Mouse (Mus musculus) monocyte, adult 5-6 weeks (primary cell): Measurements from ENCODE around the gene Rasgrf1. TPM values are rescaled to one million over a fixed set of nuclear protein-coding genes. Genes with fewer than 3 reads are reported as not detected.
"Not testable (repeated sequence)": the region's sequence is repeated elsewhere in the genome, so short reads cannot be mapped to it uniquely, and the experiment has no call there.

Experiments
- ATAC-seq: fragments of 153-309, 156-312 bp; replicated peaks from 2 replicates; pipeline ENCODE4 v1.8.0; 2017; ENCODE audit warnings: mild to moderate bottlenecking; ENCODE audit not compliant: low TSS enrichment, insufficient number of reproducible peaks, severe bottlenecking, poor library complexity, low FRiP score
- total RNA-seq: library from RNA; stranded (forward); fragments of 200-1000, 200-491, 200-594 nt; gene quantifications from 3 replicates; pipeline ENCODE4 v1.2.3, GENCODE M21; 2017

The Rasgrf1 gene
- total RNA-seq, 1 experiment from 2014 or later, result 0.29 TPM

GRCm38 (mm10) chr9:90056716-90057115 lies 147.0 kb downstream of the Rasgrf1 start:
- ATAC-seq, result no peak

GRCm38 (mm10) chr9:90059828-90060573 lies 150.3 kb downstream of the Rasgrf1 start:
- peak; percentile 60 for ATAC-seq

GRCm38 (mm10) chr9:90060574-90060875 lies 150.8 kb downstream of the Rasgrf1 start:
- ATAC-seq, result no peak

GRCm38 (mm10) chr9:90060932-90061331 lies 151.2 kb downstream of the Rasgrf1 start:
- ATAC-seq, result not testable (repeated sequence)

GRCm38 (mm10) chr9:90067341-90067740 lies 157.6 kb downstream of the Rasgrf1 start:
- no peak for ATAC-seq

- no peak for ATAC-seq
Measured at GRCm38 (mm10) chr9:90068786-90069185, 159.1 kb downstream of the Rasgrf1 start.

- ATAC-seq, result no peak
Measured at GRCm38 (mm10) chr9:90069485-90069884, 159.8 kb downstream of the Rasgrf1 start.

- no peak for ATAC-seq
Measured at GRCm38 (mm10) chr9:90070174-90070573, 160.5 kb downstream of the Rasgrf1 start.

- ATAC-seq, result no peak
Measured at GRCm38 (mm10) chr9:90075336-90075735, 165.6 kb downstream of the Rasgrf1 start.

- no peak for ATAC-seq
Measured at GRCm38 (mm10) chr9:90076131-90076530, 166.4 kb downstream of the Rasgrf1 start.

Other genes with a start within 250 kb of the Rasgrf1 start
- gene Tmed3, start 204.8 kb upstream of the Rasgrf1 start, total RNA-seq, result 32.8 to 48.6 TPM (median 39.3 TPM) in 3 replicates
- not detected in 3 replicates for gene Ankrd34c, start 171.4 kb upstream of the Rasgrf1 start, total RNA-seq
- 117 to 205 TPM (median 169 TPM) in 3 replicates for gene Ctsh, start 144.2 kb downstream of the Rasgrf1 start, total RNA-seq
- 337 to 441 TPM (median 353 TPM) in 3 replicates for gene Morf4l1, start 204.9 kb downstream of the Rasgrf1 start, total RNA-seq